Mouse (Mus musculus): ENCODE results near the gene Rabggta.

The Rabggta gene

GRCm38 (mm10) chr14:55733889-55734288 lies 11.8 kb upstream of the Rabggta start:
- in situ Hi-C loops (cut with MboI, MseI), result no loop called here

GRCm38 (mm10) chr14:55730531-55731032 lies 8.5 kb upstream of the Rabggta start:
- in situ Hi-C loops (cut with MboI, MseI), result no loop called here

DNA sequence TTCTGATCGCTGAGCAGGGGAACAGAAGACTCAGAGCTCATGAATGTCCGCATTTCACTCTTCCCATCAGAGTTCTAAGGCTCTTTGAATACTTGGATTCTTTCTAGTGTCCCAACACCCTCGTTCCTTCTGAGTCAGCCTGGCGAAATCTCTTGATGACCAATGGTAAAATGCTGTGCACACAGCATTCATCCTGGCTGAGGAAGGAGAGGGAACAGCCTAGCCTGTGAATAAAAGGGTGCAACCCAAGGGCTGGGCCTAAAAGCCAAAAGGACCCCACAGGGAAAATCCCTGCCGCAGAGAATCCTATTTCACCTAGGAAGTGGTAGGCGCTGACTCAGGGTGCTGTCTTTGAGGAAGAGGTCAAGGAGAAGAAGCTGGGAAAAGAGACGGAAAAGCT lies 8.1 kb upstream of the Rabggta start:
- in situ Hi-C loops (cut with MboI, MseI), result no loop called here

- in situ Hi-C loops (cut with MboI, MseI), result no loop called here
Observed at GRCm38 (mm10) chr14:55727889-55728685, 6.0 kb upstream of the Rabggta start.

DNA sequence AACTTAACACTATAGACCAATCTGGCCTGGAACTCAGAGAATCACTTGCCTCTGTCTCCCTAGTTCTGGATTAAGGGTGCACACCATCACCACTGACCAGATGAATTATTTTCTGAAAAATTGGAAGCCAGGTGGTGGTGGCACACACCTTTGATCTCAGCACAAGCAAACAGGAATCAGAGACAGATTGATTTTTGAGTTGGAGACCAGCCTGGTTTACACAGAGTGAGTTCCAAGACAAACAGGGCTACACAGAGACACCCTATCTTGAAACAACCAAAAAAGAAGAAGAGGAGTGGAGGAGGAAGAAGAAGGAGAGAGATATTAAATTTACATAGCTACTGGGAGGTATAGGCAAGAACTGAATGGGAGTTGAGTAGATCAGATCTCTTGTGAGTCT lies 4.2 kb upstream of the Rabggta start:
- in situ Hi-C loops (cut with MboI, MseI), result no loop called here

GRCm38 (mm10) chr14:55724411-55724871 lies 2.4 kb upstream of the Rabggta start:
- in situ Hi-C loops (cut with MboI, MseI), result loop anchor here in 1 of 2 experiments (5.0 kb wide), 1 partner anchor 87 kb away; the partner anchor contains the start of genes Gm49378 and Ipo4

GRCm38 (mm10) chr14:55723433-55723832 lies 1.4 kb upstream of the Rabggta start:
- in situ Hi-C loops (cut with MboI, MseI), result loop anchor here in 1 of 2 experiments (5.0 kb wide), 1 partner anchor 86 kb away; the partner anchor contains the start of genes Gm49378 and Ipo4

GRCm38 (mm10) chr14:55722438-55722945 lies 429 bp upstream of the Rabggta start:
- in situ Hi-C loops (cut with MboI, MseI), result loop anchor here in 1 of 2 experiments (5.0 kb wide), 1 partner anchor 85 kb away; the partner anchor contains the start of genes Gm49378 and Ipo4

GRCm38 (mm10) chr14:55721076-55721475 lies 987 bp downstream of the Rabggta start:
- in situ Hi-C loops (cut with MboI, MseI), result loop anchor here in 1 of 2 experiments (5.0 kb wide), 1 partner anchor 84 kb away; the partner anchor contains the start of genes Gm49378 and Ipo4

GRCm38 (mm10) chr14:55720666-55721065 lies 1.4 kb downstream of the Rabggta start:
- in situ Hi-C loops (cut with MboI, MseI), result loop anchor here in 1 of 2 experiments (5.0 kb wide), 1 partner anchor 83 kb away; the partner anchor contains the start of genes Gm49378 and Ipo4

DNA sequence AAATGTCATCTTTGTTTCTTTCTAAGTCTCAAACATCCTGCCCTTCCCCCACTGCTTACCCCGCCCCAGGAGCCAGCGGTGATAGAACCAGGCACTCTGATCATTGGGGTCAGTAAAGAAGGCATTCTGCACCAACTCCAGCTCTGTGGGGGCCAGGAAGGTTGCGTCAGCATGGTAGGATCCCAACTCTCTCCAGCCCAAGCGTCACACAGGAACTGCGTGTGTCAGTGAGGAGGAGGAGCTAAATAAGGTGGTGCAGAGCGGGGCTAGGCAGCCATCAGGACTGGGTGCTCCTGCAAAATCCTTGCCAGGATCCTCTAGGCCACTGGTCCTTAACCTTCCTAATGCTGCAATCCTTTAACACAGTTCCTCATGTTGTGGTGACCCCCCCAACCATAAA lies 2.3 kb downstream of the Rabggta start:
- in situ Hi-C loops (cut with MboI, MseI), result loop anchor here in 1 of 2 experiments (5.0 kb wide), 1 partner anchor 82 kb away; the partner anchor contains the start of genes Gm49378 and Ipo4

DNA sequence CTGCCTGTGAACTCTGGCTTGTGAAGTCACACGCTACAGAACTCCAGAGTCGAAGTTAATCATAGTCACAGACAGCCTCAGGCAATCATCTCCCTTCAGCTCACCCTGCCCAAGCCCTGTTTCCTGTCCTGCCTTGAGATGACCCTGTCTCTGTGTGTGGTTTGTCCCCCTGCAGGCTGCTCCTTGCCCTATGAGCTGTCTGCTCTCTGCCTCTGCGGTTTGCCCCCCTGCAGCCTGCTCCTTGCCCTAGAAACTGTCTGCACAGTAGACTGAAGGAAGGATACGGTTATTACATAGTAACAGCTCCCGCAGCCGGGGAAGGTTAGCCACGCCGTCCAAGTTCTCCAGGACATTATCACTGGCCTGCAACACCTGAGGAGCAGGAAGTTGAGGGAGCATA lies 5.2 kb downstream of the Rabggta start:
- in situ Hi-C loops (cut with MboI, MseI), result no loop called here

DNA sequence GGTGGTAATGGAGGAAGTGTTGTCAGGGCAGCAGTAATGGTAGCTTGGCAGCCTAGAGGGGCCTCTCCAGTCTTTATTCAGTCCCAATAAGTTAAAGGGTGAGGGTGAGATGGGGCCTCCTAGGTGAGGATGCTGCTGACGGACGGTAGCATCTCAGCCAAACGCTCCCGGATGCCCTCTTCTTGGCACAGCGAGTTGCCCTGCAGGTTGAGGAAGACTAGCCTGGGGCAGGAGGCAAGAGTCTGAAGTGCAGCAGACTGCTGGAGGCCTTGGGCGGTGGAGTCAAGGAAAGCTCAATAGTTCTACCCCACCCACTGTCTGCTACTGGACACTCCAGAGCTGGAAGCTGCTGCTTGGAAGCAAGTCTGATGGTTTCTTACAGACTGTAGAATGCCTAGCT lies 5.8 kb downstream of the Rabggta start:
- in situ Hi-C loops (cut with MboI, MseI), result no loop called here

DNA sequence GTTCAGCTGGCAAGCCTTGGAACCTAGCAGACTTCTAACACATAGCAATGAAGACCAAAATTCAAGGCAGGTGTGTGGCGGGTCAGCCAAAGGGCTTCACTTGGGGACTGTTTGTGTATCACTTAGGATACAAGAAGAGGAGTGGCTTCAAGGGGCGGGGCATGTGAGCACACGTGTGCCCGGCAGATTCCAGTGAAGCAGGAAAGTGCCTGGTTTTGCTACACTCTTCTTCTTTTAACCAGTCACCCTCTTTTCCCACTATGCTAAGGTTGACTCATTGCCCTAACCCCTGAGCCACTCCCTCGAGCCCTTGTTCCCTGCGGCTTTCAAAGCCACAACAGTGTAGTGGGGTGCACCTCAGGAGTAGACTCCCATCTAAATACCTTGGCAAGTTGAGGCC lies 7.2 kb downstream of the Rabggta start:
- in situ Hi-C loops (cut with MboI, MseI), result no loop called here

- in situ Hi-C loops (cut with MboI, MseI), result no loop called here
Observed at GRCm38 (mm10) chr14:55713729-55714122, 8.3 kb downstream of the Rabggta start, which contains the start of gene Tgm1. Tgm1 (minus strand) TSS chr14:55713926.

DNA sequence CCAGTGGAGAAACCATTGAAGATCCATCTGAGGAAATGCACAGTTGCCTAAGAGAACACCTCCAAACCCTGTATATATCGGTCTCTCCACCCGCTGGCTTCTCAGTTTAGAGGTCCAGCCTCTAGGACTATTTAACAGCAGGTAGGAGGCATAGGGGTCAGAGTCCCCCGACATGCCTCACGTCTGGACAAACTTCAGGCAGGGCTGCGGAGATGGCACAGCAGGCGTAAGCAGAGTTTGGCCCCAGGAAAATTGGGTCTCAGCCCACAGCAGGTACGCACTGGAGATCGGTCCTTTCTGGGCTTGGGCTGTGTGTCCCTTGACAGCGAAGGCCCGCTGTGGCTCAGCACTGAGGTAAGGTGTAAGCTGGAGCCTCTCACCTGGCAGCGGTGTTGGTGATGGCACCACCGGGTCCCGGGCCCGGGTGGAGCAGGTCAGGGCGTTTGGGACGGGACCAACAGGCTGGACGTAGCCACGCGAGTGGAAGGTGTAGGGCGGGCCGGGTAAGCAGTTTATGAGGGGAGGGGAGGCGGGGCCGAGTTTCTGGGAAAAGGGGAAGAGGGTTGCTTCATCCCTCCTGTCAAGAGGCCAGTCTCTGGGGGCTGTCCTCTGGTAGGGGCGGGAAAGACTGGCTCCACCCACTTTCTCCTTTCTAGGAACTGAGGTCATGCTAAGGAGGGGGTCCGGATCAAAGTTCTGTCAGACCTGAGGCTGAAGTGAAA lies 8.9 kb downstream of the Rabggta start:
- in situ Hi-C loops (cut with MboI, MseI), result no loop called here

- in situ Hi-C loops (cut with MboI, MseI), result no loop called here
Observed at GRCm38 (mm10) chr14:55711786-55712185, 10.3 kb downstream of the Rabggta start.

DNA sequence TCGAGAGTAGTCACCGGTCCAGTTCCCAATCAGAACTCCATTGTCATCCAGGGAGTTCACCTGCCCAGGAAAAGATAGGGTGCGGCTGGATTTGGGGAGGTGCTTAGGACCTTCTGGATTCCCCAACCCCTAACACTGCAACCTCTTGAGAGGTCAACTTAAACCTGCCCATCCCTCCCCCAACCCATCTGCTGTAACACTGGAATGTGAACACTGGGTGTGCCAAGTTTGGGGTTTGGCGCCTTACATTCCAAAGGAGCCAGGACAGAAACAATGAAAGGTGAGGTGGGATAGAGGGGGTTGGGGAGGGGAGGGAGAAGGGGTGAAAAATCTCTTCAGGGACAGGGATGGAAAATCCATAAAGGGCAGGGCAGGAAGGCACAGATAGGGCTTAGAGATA lies 12.6 kb downstream of the Rabggta start:
- in situ Hi-C loops (cut with MboI, MseI), result no loop called here

- in situ Hi-C loops (cut with MboI, MseI), result no loop called here
Observed at GRCm38 (mm10) chr14:55707397-55707796, 14.7 kb downstream of the Rabggta start.

GRCm38 (mm10) chr14:55706051-55706600 lies 15.9 kb downstream of the Rabggta start:
- in situ Hi-C loops (cut with MboI, MseI), result no loop called here

- in situ Hi-C loops (cut with MboI, MseI), result no loop called here
Observed at GRCm38 (mm10) chr14:55702761-55703160, 19.3 kb downstream of the Rabggta start.
